Mouse (Mus musculus) intestine, embryonic 15.5 days (tissue): ENCODE results near the gene Etnk1. TPM values are rescaled to one million over a fixed set of nuclear protein-coding genes. Genes with fewer than 3 reads are reported as not detected.
A peak's percentile ranks its signal among the peaks of the same experiment; 100 is the strongest.

Experiments used
- ATAC-seq: fragments of 200-750 bp; cut with Nextera tagmentation; 2 replicates; pipeline ENCODE4 v1.8.0; 2017; ENCODE audit warnings: moderate TSS enrichment, moderate library complexity
- H3K27ac ChIP-seq: fragments of 300-500 bp; sonication (generic); 2 replicates; pipeline ENCODE4 v1.5.1; 2015; ENCODE audit warnings: mild to moderate bottlenecking, inconsistent platforms
- H3K27me3 ChIP-seq: fragments of 300-500 bp; sonication (generic); replicated peaks from 2 replicates; pipeline ENCODE4 v1.6.1; 2015; ENCODE audit warnings: inconsistent platforms
- H3K36me3 ChIP-seq: fragments of 300-500 bp; sonication (generic); 2 replicates; pipeline ENCODE4 v1.6.1; 2015; ENCODE audit warnings: inconsistent platforms
- H3K4me1 ChIP-seq: fragments of 300-500 bp; sonication (generic); replicated peaks from 2 replicates; pipeline ENCODE4 v1.6.1; 2015; ENCODE audit warnings: inconsistent platforms
- H3K4me2 ChIP-seq: fragments of 300-500 bp; sonication (generic); replicated peaks from 2 replicates; pipeline ENCODE4 v1.6.1; 2015; ENCODE audit warnings: mild to moderate bottlenecking, inconsistent platforms
- H3K4me3 ChIP-seq: fragments of 300-500 bp; sonication (generic); replicated peaks from 2 replicates; pipeline ENCODE4 v1.5.1; 2015; ENCODE audit warnings: inconsistent platforms
- H3K9ac ChIP-seq: fragments of 300-500 bp; sonication (generic); 2 replicates; pipeline ENCODE4 v1.6.1; 2015; ENCODE audit warnings: inconsistent platforms
- H3K9me3 ChIP-seq: fragments of 300-500 bp; sonication (generic); 2 replicates; pipeline ENCODE4 v1.6.1; 2016; ENCODE audit warnings: inconsistent platforms
- WGBS: fragments of 180-500 bp; shearing (Covaris S2); methylation state at CpG from one replicate; pipeline ENCODE4 v1.1.7; 2015; 5-methylcytosine and 5-hydroxymethylcytosine counted together
- polyA plus RNA-seq: library from polyadenylated mRNA; unstranded; fragments of >200 nt; fragmentation: Nextera tagmentation; extraction: Ambion mirVana; gene quantifications from 2 replicates; pipeline ENCODE4 v1.2.1, GENCODE M21; 2015

Etnk1 gene
- polyA plus RNA-seq, 1 experiment from 2014 or later, result 17.9 TPM

- WGBS, result 40% methylated on average over 9 of the region's 9 CpGs
- no peak overlapping the region for H3K4me3 ChIP-seq
- H3K27ac ChIP-seq, result 0 out of 2 replicates have a peak overlapping the region, but pooled peaks have one; percentile 11
- peak; percentile 61 for ATAC-seq
- H3K36me3 ChIP-seq, result no peaks in the 10 kb centered on the region
- no peaks in the 10 kb centered on the region for H3K27me3 ChIP-seq
- peaks cover 5% of the 10 kb centered on the region; the same call in 1 of the 2 replicates for H3K4me1 ChIP-seq
- no peak overlapping the region for H3K9ac ChIP-seq
- H3K9me3 ChIP-seq, result no peaks in the 10 kb centered on the region
- H3K4me2 ChIP-seq, result 0 out of 2 replicates have a peak overlapping the region, but pooled peaks have one; percentile 19
These were observed 14.6 kb upstream of the Etnk1 start for GRCm38 (mm10) chr6:143152321-143152827.

- H3K27me3 ChIP-seq, result no peaks in the 10 kb centered on the region
- H3K4me3 ChIP-seq, result no peak overlapping the region
- 56% methylated on average over 2 of the region's 2 CpGs for WGBS
- H3K4me1 ChIP-seq, result peaks cover 5% of the 10 kb centered on the region; the same call in 1 of the 2 replicates
- H3K36me3 ChIP-seq, result no peaks in the 10 kb centered on the region
- no peak overlapping the region for H3K4me2 ChIP-seq
- no peak for ATAC-seq
- H3K9me3 ChIP-seq, result no peaks in the 10 kb centered on the region
- no peak overlapping the region for H3K27ac ChIP-seq
- H3K9ac ChIP-seq, result no peak overlapping the region
These were observed 13.9 kb upstream of the Etnk1 start for GRCm38 (mm10) chr6:143153160-143153559.

GRCm38 (mm10) chr6:143153751-143154494 lies 13.1 kb upstream of the Etnk1 start:
- H3K9ac ChIP-seq, result no peak overlapping the region
- H3K4me1 ChIP-seq, result peaks cover 5% of the 10 kb centered on the region; the same call in 1 of the 2 replicates
- no peaks in the 10 kb centered on the region for H3K9me3 ChIP-seq
- no peak overlapping the region for H3K4me2 ChIP-seq
- WGBS, result 54% methylated on average over 10 of the region's 10 CpGs
- H3K36me3 ChIP-seq, result no peaks in the 10 kb centered on the region
- no peak overlapping the region for H3K4me3 ChIP-seq
- no peak overlapping the region for H3K27ac ChIP-seq
- no peaks in the 10 kb centered on the region for H3K27me3 ChIP-seq
- peak; percentile 70 for ATAC-seq

GRCm38 (mm10) chr6:143154885-143155284 lies 12.1 kb upstream of the Etnk1 start:
- 67% methylated on average over 13 of the region's 13 CpGs for WGBS
- no peak overlapping the region for H3K4me2 ChIP-seq
- no peaks in the 10 kb centered on the region for H3K36me3 ChIP-seq
- H3K4me1 ChIP-seq, result peaks cover 5% of the 10 kb centered on the region; the same call in 1 of the 2 replicates
- H3K9me3 ChIP-seq, result no peaks in the 10 kb centered on the region
- H3K4me3 ChIP-seq, result no peak overlapping the region
- ATAC-seq, result peak; percentile 36; the same call in 1 of the 2 replicates
- H3K9ac ChIP-seq, result no peak overlapping the region
- no peak overlapping the region for H3K27ac ChIP-seq
- no peaks in the 10 kb centered on the region for H3K27me3 ChIP-seq

- Histone ChIP-seq H3K9ac (no peak overlapping the region), H3K27ac (no peak overlapping the region), H3K4me1 (peaks cover 5% of the 10 kb centered on the region; the same call in 1 of the 2 replicates), H3K36me3 (no peaks in the 10 kb centered on the region), H3K27me3 (no peaks in the 10 kb centered on the region), H3K9me3 (no peaks in the 10 kb centered on the region), H3K4me3 (no peak overlapping the region), H3K4me2 (no peak overlapping the region)
- ATAC-seq, result no peak
- 57% methylated on average over 1 of the region's 1 CpGs for WGBS
These were observed 11.0 kb upstream of the Etnk1 start for GRCm38 (mm10) chr6:143155996-143156395.

- H3K27me3 ChIP-seq, result no peaks in the 10 kb centered on the region
- no peak overlapping the region for H3K27ac ChIP-seq
- H3K4me3 ChIP-seq, result no peak overlapping the region
- H3K4me2 ChIP-seq, result no peak overlapping the region
- no peak overlapping the region for H3K9ac ChIP-seq
- peaks cover 5% of the 10 kb centered on the region; the same call in 1 of the 2 replicates for H3K4me1 ChIP-seq
- H3K36me3 ChIP-seq, result no peaks in the 10 kb centered on the region
- ATAC-seq, result no peak
- H3K9me3 ChIP-seq, result no peaks in the 10 kb centered on the region
- 84% methylated on average over 7 of the region's 7 CpGs for WGBS
These were observed 10.3 kb upstream of the Etnk1 start for GRCm38 (mm10) chr6:143156684-143157083.

- Histone ChIP-seq H3K27ac (no peak overlapping the region), H3K27me3 (no peaks in the 10 kb centered on the region), H3K36me3 (no peaks in the 10 kb centered on the region), H3K4me2 (no peak overlapping the region), H3K4me1 (peaks cover 5% of the 10 kb centered on the region; the same call in 1 of the 2 replicates), H3K9ac (no peak overlapping the region), H3K9me3 (no peaks in the 10 kb centered on the region), H3K4me3 (no peak overlapping the region)
- no peak for ATAC-seq
- 71% methylated on average over 8 of the region's 8 CpGs for WGBS
These were observed 9.6 kb upstream of the Etnk1 start for GRCm38 (mm10) chr6:143157401-143157800.

GRCm38 (mm10) chr6:143160572-143161231 lies 6.3 kb upstream of the Etnk1 start:
- H3K9me3 ChIP-seq, result no peaks in the 10 kb centered on the region
- no peak for ATAC-seq
- no peak overlapping the region for H3K4me3 ChIP-seq
- no peaks in the 10 kb centered on the region for H3K27me3 ChIP-seq
- no peaks in the 10 kb centered on the region for H3K36me3 ChIP-seq
- WGBS, result 86% methylated on average over 6 of the region's 6 CpGs
- H3K4me1 ChIP-seq, result no peaks in the 10 kb centered on the region
- no peak overlapping the region for H3K9ac ChIP-seq
- H3K27ac ChIP-seq, result no peak overlapping the region
- no peak overlapping the region for H3K4me2 ChIP-seq

- ATAC-seq, result no peak
- H3K4me1 ChIP-seq, result 0 out of 2 replicates have a peak, but pooled peaks cover 2% of the 10 kb centered on the region
- no peaks in the 10 kb centered on the region for H3K9me3 ChIP-seq
- WGBS, result 45% methylated on average over 11 of the region's 12 CpGs
- H3K27ac ChIP-seq, result no peak overlapping the region
- no peaks in the 10 kb centered on the region for H3K27me3 ChIP-seq
- H3K4me2 ChIP-seq, result no peak overlapping the region
- H3K4me3 ChIP-seq, result no peak overlapping the region
- H3K36me3 ChIP-seq, result no peaks in the 10 kb centered on the region
- H3K9ac ChIP-seq, result no peak overlapping the region
These were observed 4.7 kb upstream of the Etnk1 start for GRCm38 (mm10) chr6:143162161-143162877.

GRCm38 (mm10) chr6:143163956-143164905 lies 2.8 kb upstream of the Etnk1 start:
- ATAC-seq, result no peak
- no peak overlapping the region for H3K9ac ChIP-seq
- H3K4me3 ChIP-seq, result no peak overlapping the region
- 83% methylated on average over 15 of the region's 15 CpGs for WGBS
- no peaks in the 10 kb centered on the region for H3K27me3 ChIP-seq
- no peaks in the 10 kb centered on the region for H3K9me3 ChIP-seq
- H3K4me1 ChIP-seq, result 0 out of 2 replicates have a peak, but pooled peaks cover 4% of the 10 kb centered on the region
- no peaks in the 10 kb centered on the region for H3K36me3 ChIP-seq
- no peak overlapping the region for H3K27ac ChIP-seq
- no peak overlapping the region for H3K4me2 ChIP-seq

- H3K9me3 ChIP-seq, result no peaks in the 10 kb centered on the region
- H3K27ac ChIP-seq, result no peak overlapping the region
- 0 out of 2 replicates have a peak, but pooled peaks cover 7% of the 10 kb centered on the region for H3K4me1 ChIP-seq
- no peak overlapping the region for H3K9ac ChIP-seq
- WGBS, result 77% methylated on average over 8 of the region's 8 CpGs
- H3K36me3 ChIP-seq, result no peaks in the 10 kb centered on the region
- ATAC-seq, result no peak
- no peak overlapping the region for H3K4me3 ChIP-seq
- no peaks in the 10 kb centered on the region for H3K27me3 ChIP-seq
- no peak overlapping the region for H3K4me2 ChIP-seq
These were observed 2.1 kb upstream of the Etnk1 start for GRCm38 (mm10) chr6:143164906-143165255.
